Mouse (Mus musculus) intestine, embryonic 14.5 days (tissue): ENCODE results near the gene Lsr. TPM values are rescaled to one million over a fixed set of nuclear protein-coding genes. Genes with fewer than 3 reads are reported as not detected.
"Not testable (repeated sequence)": the region's sequence is repeated elsewhere in the genome, so short reads cannot be mapped to it uniquely, and the experiment has no call there.

Source experiments
- ATAC-seq: fragments of 200-750 bp; cut with Nextera tagmentation; replicated peaks from 2 replicates; pipeline ENCODE4 v1.8.0; 2017; ENCODE audit warnings: low read depth, moderate number of reproducible peaks, moderate TSS enrichment, moderate library complexity; ENCODE audit not compliant: low FRiP score, low TSS enrichment
- DNase-seq: peaks from one replicate; pipeline ENCODE4 v3.0.0-alpha.2; 2018; ENCODE audit warnings: low spot score
- H3K27ac ChIP-seq: fragments of 300-500 bp; sonication (generic); 2 replicates; pipeline ENCODE4 v1.5.1; 2014; ENCODE audit warnings: low read depth, mild to moderate bottlenecking, control low read depth
- H3K27me3 ChIP-seq: fragments of 300-500 bp; sonication (generic); replicated peaks from 2 replicates; pipeline ENCODE4 v1.6.1; 2014; ENCODE audit warnings: low read length, control low read depth; ENCODE audit not compliant: control insufficient read depth, insufficient read depth
- H3K36me3 ChIP-seq: fragments of 300-500 bp; sonication (generic); 2 replicates; pipeline ENCODE4 v1.6.1; 2014; ENCODE audit warnings: low read length, control low read depth; ENCODE audit not compliant: control insufficient read depth, insufficient read depth
- H3K4me1 ChIP-seq: fragments of 300-500 bp; sonication (generic); replicated peaks from 2 replicates; pipeline ENCODE4 v1.6.1; 2014; ENCODE audit warnings: low read length, control low read depth, mixed read lengths; ENCODE audit not compliant: control insufficient read depth, insufficient read depth
- H3K4me2 ChIP-seq: fragments of 300-500 bp; sonication (generic); 2 replicates; pipeline ENCODE4 v1.6.1; 2014; ENCODE audit warnings: low read length
- H3K4me3 ChIP-seq: fragments of 300-500 bp; sonication (generic); 2 replicates; pipeline ENCODE4 v1.5.1; 2014; ENCODE audit warnings: low read depth, low read length, control low read depth, mixed read lengths
- H3K9ac ChIP-seq: fragments of 300-500 bp; sonication (generic); 2 replicates; pipeline ENCODE4 v1.6.1; 2014; ENCODE audit warnings: mild to moderate bottlenecking, low read length
- H3K9me3 ChIP-seq: fragments of 300-500 bp; sonication (generic); 2 replicates; pipeline ENCODE4 v1.6.1; 2016; ENCODE audit warnings: low read length, control low read depth; ENCODE audit not compliant: control insufficient read depth
- WGBS: fragments of 180-500 bp; shearing (Covaris S2); extraction: QIAGEN DNeasy Blood & Tissue Kit; methylation state at CpG from one replicate; pipeline ENCODE4 v1.1.7; 2014; 5-methylcytosine and 5-hydroxymethylcytosine counted together
- polyA plus RNA-seq: library from polyadenylated mRNA; unstranded; fragments of >200 nt; fragmentation: Nextera tagmentation; extraction: Ambion mirVana; gene quantifications from 2 replicates; pipeline ENCODE4 v1.2.1, GENCODE M21; 2014

Gene Lsr
- polyA plus RNA-seq, 1 experiment from 2014 or later: 135 TPM

- peaks cover 64% of the 10 kb centered on the region for H3K36me3 ChIP-seq
- no peak overlapping the region for H3K4me2 ChIP-seq
- no peak for ATAC-seq
- no peak overlapping the region for H3K9ac ChIP-seq
- no peak overlapping the region for H3K27ac ChIP-seq
- H3K4me1 ChIP-seq: peaks cover 6% of the 10 kb centered on the region
- no peaks in the 10 kb centered on the region for H3K9me3 ChIP-seq
- no peaks in the 10 kb centered on the region for H3K27me3 ChIP-seq
- no peak for DNase-seq
- H3K4me3 ChIP-seq: no peak overlapping the region
- 92% methylated on average over 16 of the region's 16 CpGs for WGBS
These were observed 20.6 kb downstream of the Lsr start for GRCm38 (mm10) chr7:30952441-30953265.

- 92% methylated on average over 3 of the region's 3 CpGs for WGBS
- not testable (repeated sequence) for H3K9ac ChIP-seq, H3K27ac ChIP-seq, DNase-seq, H3K9me3 ChIP-seq, H3K4me1 ChIP-seq, H3K4me3 ChIP-seq, H3K4me2 ChIP-seq, ATAC-seq, H3K27me3 ChIP-seq
- peaks cover 76% of the 10 kb centered on the region for H3K36me3 ChIP-seq
These were observed 23.4 kb downstream of the Lsr start for GRCm38 (mm10) chr7:30949902-30950301.

- Histone ChIP-seq H3K9ac (no peak overlapping the region), H3K27ac (no peak overlapping the region), H3K4me1 (no peaks in the 10 kb centered on the region), H3K36me3 (peaks cover 37% of the 10 kb centered on the region), H3K9me3 (no peaks in the 10 kb centered on the region), H3K27me3 (no peaks in the 10 kb centered on the region), H3K4me3 (no peak overlapping the region), H3K4me2 (no peak overlapping the region)
- no peak for DNase-seq
- ATAC-seq: no peak
- 96% methylated on average over 7 of the region's 7 CpGs for WGBS
These were observed 27.4 kb downstream of the Lsr start for GRCm38 (mm10) chr7:30945876-30946275.

- not testable (repeated sequence) for H3K27ac ChIP-seq, ATAC-seq, DNase-seq, H3K4me3 ChIP-seq, H3K9me3 ChIP-seq, H3K9ac ChIP-seq, H3K4me1 ChIP-seq, H3K4me2 ChIP-seq, H3K27me3 ChIP-seq
- 83% methylated on average over 7 of the region's 7 CpGs for WGBS
- H3K36me3 ChIP-seq: peaks cover 33% of the 10 kb centered on the region
These were observed 27.8 kb downstream of the Lsr start for GRCm38 (mm10) chr7:30945466-30945865.

- WGBS: 54% methylated on average over 2 of the region's 2 CpGs
- not testable (repeated sequence) for H3K27ac ChIP-seq, H3K27me3 ChIP-seq, DNase-seq, H3K9ac ChIP-seq, H3K4me2 ChIP-seq, H3K4me1 ChIP-seq, ATAC-seq, H3K9me3 ChIP-seq, H3K4me3 ChIP-seq
- peaks cover 25% of the 10 kb centered on the region for H3K36me3 ChIP-seq
These were observed 28.6 kb downstream of the Lsr start for GRCm38 (mm10) chr7:30944706-30945105.

GRCm38 (mm10) chr7:30943909-30944635 lies 29.2 kb downstream of the Lsr start, which contains the start of gene Hamp:
Gene Hamp, minus strand, starts transcription at chr7:30944032.
- Histone ChIP-seq H3K9ac (no peak within 1 kb of the TSS), H3K9me3 (no peaks in the 10 kb centered on the region), H3K36me3 (peaks cover 19% of the 10 kb centered on the region), H3K4me1 (no peaks in the 10 kb centered on the region), H3K27ac (no peak within 1 kb of the TSS), H3K4me3 (no peak within 1 kb of the TSS), H3K4me2 (no peak within 1 kb of the TSS), H3K27me3 (no peaks in the 10 kb centered on the region)
- 72% methylated on average over 9 of the region's 9 CpGs for WGBS
- ATAC-seq: 0 out of 2 replicates have a peak, but pooled peaks have one; percentile 21
- DNase-seq: no peak

GRCm38 (mm10) chr7:30942365-30942764 lies 30.9 kb downstream of the Lsr start:
- not testable (repeated sequence) for ATAC-seq, H3K9ac ChIP-seq, DNase-seq, H3K4me1 ChIP-seq, H3K9me3 ChIP-seq, H3K27ac ChIP-seq, H3K4me2 ChIP-seq, H3K4me3 ChIP-seq, H3K27me3 ChIP-seq
- peaks cover 12% of the 10 kb centered on the region; the same call in 1 of the 2 replicates for H3K36me3 ChIP-seq
- 48% methylated on average over 3 of the region's 3 CpGs for WGBS

GRCm38 (mm10) chr7:30940070-30940469 lies 33.2 kb downstream of the Lsr start:
- H3K9me3 ChIP-seq, H3K27ac ChIP-seq, ATAC-seq, H3K9ac ChIP-seq, H3K36me3 ChIP-seq, H3K4me2 ChIP-seq, H3K4me1 ChIP-seq, DNase-seq, H3K4me3 ChIP-seq, H3K27me3 ChIP-seq: not testable (repeated sequence)
- WGBS: 83% methylated on average over 1 of the region's 1 CpGs
